Mouse (Mus musculus) gastrocnemius, postnatal 36 days (tissue): ENCODE measurements at regions not wholly inside any gene's neighbourhood (a gene's known extent, or its start where the extent isn't known, plus 50 kb on each side); places are given as distances from the start of the nearest gene placed in this dataset.
"Not testable (repeated sequence)": the region's sequence is repeated elsewhere in the genome, so short reads cannot be mapped to it uniquely, and the experiment has no call there.

Source experiments
- DNase-seq, 2 experiments: peaks; one replicate each; pipeline ENCODE4 v3.0.0; 2022
- intact Hi-C: fragments of 180-260 bp; cut with DNase I; formaldehyde crosslinking; loops from one replicate; pipeline ENCODE4 v1.15.1; 2025

GRCm38 (mm10) chr10:111589186-111589585 is 83.1 kb downstream of the Phlda1 start:
- intact Hi-C loops, result no loop called here
- DNase-seq, result no peak

- intact Hi-C loops, result no loop called here
- DNase-seq, result no peak
Observed at GRCm38 (mm10) chr10:111592416-111593149, 86.5 kb downstream of the Phlda1 start.

- intact Hi-C loops, result no loop called here
- no peak for DNase-seq
Observed at GRCm38 (mm10) chr10:111593280-111593679, 87.2 kb downstream of the Phlda1 start.

GRCm38 (mm10) chr10:111594171-111594570 is 88.1 kb downstream of the Phlda1 start:
- no peak for DNase-seq
- intact Hi-C loops, result no loop called here

- no peak for DNase-seq
- intact Hi-C loops, result no loop called here
Observed at GRCm38 (mm10) chr10:111594651-111595050, 88.6 kb downstream of the Phlda1 start.

- DNase-seq, result no peak
- intact Hi-C loops, result no loop called here
Observed at GRCm38 (mm10) chr10:111595513-111595995, 89.5 kb downstream of the Phlda1 start.

GRCm38 (mm10) chr10:111598650-111599049 is 92.6 kb downstream of the Phlda1 start:
- intact Hi-C loops, result no loop called here
- no peak for DNase-seq

GRCm38 (mm10) chr10:111599297-111600250 is 93.5 kb downstream of the Phlda1 start:
- intact Hi-C loops, result no loop called here
- no peak for DNase-seq

- intact Hi-C loops, result no loop called here
- DNase-seq, result no peak
Observed at GRCm38 (mm10) chr10:111600251-111600620, 94.2 kb downstream of the Phlda1 start.

- intact Hi-C loops, result no loop called here
- DNase-seq, result peak; percentile 85 to 86
Observed at GRCm38 (mm10) chr10:111600677-111601099, 94.6 kb downstream of the Phlda1 start.

GRCm38 (mm10) chr10:111603166-111603565 is 97.1 kb downstream of the Phlda1 start:
- no peak for DNase-seq
- intact Hi-C loops, result no loop called here

GRCm38 (mm10) chr10:111607381-111607780 is 101.3 kb downstream of the Phlda1 start:
- intact Hi-C loops, DNase-seq: not testable (repeated sequence)

GRCm38 (mm10) chr10:111608385-111609093 is 102.5 kb downstream of the Phlda1 start:
- intact Hi-C loops, result no loop called here
- DNase-seq, result no peak

- DNase-seq, result no peak
- intact Hi-C loops, result no loop called here
Observed at GRCm38 (mm10) chr10:111609889-111610288, 103.8 kb downstream of the Phlda1 start.

GRCm38 (mm10) chr10:111619627-111620270 is 113.7 kb downstream of the Phlda1 start:
- DNase-seq, result no peak
- intact Hi-C loops, result loop anchor here (5.0 kb wide), 1 partner anchor 48 kb away; no protein-coding TSS in a partner anchor

GRCm38 (mm10) chr10:111620927-111621676 is 115.0 kb downstream of the Phlda1 start:
- intact Hi-C loops, result loop anchor here (5.0 kb wide), 1 partner anchor 46 kb away; no protein-coding TSS in a partner anchor

GRCm38 (mm10) chr10:111622789-111623188 is 116.7 kb downstream of the Phlda1 start:
- intact Hi-C loops, result loop anchor here (5.0 kb wide), 1 partner anchor 45 kb away; no protein-coding TSS in a partner anchor
- DNase-seq, result peak in 1 of 2 experiments; percentile 19

More at GRCm38 (mm10) chr10:111620927-111621676, 115.0 kb downstream of the Phlda1 start:
- no peak for DNase-seq

- intact Hi-C loops, result loop anchor here (5.0 kb wide), 1 partner anchor 43 kb away; no protein-coding TSS in a partner anchor
- DNase-seq, result no peak
Observed at GRCm38 (mm10) chr10:111624021-111624420, 117.9 kb downstream of the Phlda1 start.

GRCm38 (mm10) chr10:111624624-111625023 is 118.5 kb downstream of the Phlda1 start:
- no peak for DNase-seq
- intact Hi-C loops, result loop anchor here (5.0 kb wide), 1 partner anchor 43 kb away; no protein-coding TSS in a partner anchor
